Mouse (Mus musculus): Measurements from ENCODE around the gene 1700057G04Rik.

- TF ChIP-seq POLR2A (IDR thresholded peaks at IDR 0.05; ENCODE audit: insufficient read depth, low read depth, low read length): no peak
- no peak for TF ChIP-seq CTCF (IDR thresholded peaks at IDR 0.05; ENCODE audit: insufficient read depth, low read depth, low read length)
Observed at GRCm38 (mm10) chr9:92270927-92271326, 38.2 kb upstream of the 1700057G04Rik start.

All from olfactory bulb, adult 2 months (tissue).